Comparison of ENCODE assay signal across 24 mouse cellular contexts in genomic region chr19:53724053-53724452, GRCm38 (mm10).
"Had no signal": no experiment of that assay in that cellular context is flagged by ENCODE, and none has a peak within 500 bp of the region (broad histone marks: within the 10 kb centered on the region; RNA-seq: fewer than 3 reads in every experiment).

No protein-coding gene starts in this region.

- H3K9ac ChIP-seq: heart, embryonic 13.5 days; heart, embryonic 15.5 days; hindbrain, embryonic 12.5 days; hindbrain, embryonic 14.5 days; intestine, embryonic 15.5 days; kidney, embryonic 15.5 days; limb, embryonic 13.5 days; limb, embryonic 15.5 days; liver, embryonic 12.5 days; liver, embryonic 14.5 days had no signal

- H3K36me3 ChIP-seq: hindbrain, embryonic 10.5 days; hindbrain, embryonic 12.5 days; intestine, embryonic 15.5 days; kidney, embryonic 15.5 days; limb, embryonic 13.5 days; limb, embryonic 15.5 days; liver, embryonic 12.5 days had no signal

- DNase-seq: gastrocnemius, postnatal 14 days; heart, adult 18-20 months; heart, postnatal 10 days; heart, postnatal 4 days; kidney, adult 11 months; kidney, adult 2 months; kidney, adult 9 months; kidney, postnatal 14 days; kidney, postnatal 36 days; layer of hippocampus, adult 9-11 months; layer of hippocampus, postnatal 36 days; left cerebral cortex, postnatal 4 days had no signal

- H3K4me1 ChIP-seq: hindbrain, embryonic 12.5 days; liver, embryonic 12.5 days had no signal

- H3K27me3 ChIP-seq: heart, embryonic 13.5 days; heart, embryonic 15.5 days; hindbrain, embryonic 12.5 days; intestine, embryonic 15.5 days; kidney, embryonic 15.5 days; limb, embryonic 13.5 days; liver, embryonic 12.5 days had no signal

- H3K27ac ChIP-seq: hindbrain, embryonic 10.5 days; hindbrain, embryonic 12.5 days; hindbrain, embryonic 14.5 days; intestine, embryonic 15.5 days; kidney, embryonic 15.5 days; kidney, postnatal 0 days; limb, embryonic 13.5 days; limb, embryonic 15.5 days; liver, embryonic 12.5 days; liver, embryonic 14.5 days had no signal

- H3K4me3 ChIP-seq: heart, embryonic 13.5 days; heart, embryonic 15.5 days; hindbrain, embryonic 10.5 days; hindbrain, embryonic 12.5 days; intestine, embryonic 15.5 days; kidney, embryonic 15.5 days; limb, embryonic 13.5 days; limb, embryonic 15.5 days; liver, embryonic 12.5 days had no signal
